Mouse (Mus musculus) hindbrain, embryonic 16.5 days (tissue): Measurements from ENCODE around the gene Klhl24. TPM values are rescaled to one million over a fixed set of nuclear protein-coding genes. Genes with fewer than 3 reads are reported as not detected.
A peak's percentile ranks its signal among the peaks of the same experiment; 100 is the strongest.

Experiments used
- ATAC-seq: fragments of 200-750 bp; cut with Nextera tagmentation; 2 replicates; pipeline ENCODE4 v1.8.0; 2017; ENCODE audit warnings: moderate TSS enrichment, moderate library complexity
- H3K27ac ChIP-seq: fragments of 300-500 bp; sonication (generic); 2 replicates; pipeline ENCODE4 v1.5.1; 2014; ENCODE audit warnings: low read depth, mild to moderate bottlenecking, control low read depth, low read length, moderate library complexity
- H3K27me3 ChIP-seq: fragments of 300-500 bp; sonication (generic); replicated peaks from 2 replicates; pipeline ENCODE4 v1.6.1; 2014; ENCODE audit warnings: low read length; ENCODE audit not compliant: control insufficient read depth, insufficient read depth
- H3K36me3 ChIP-seq: fragments of 300-500 bp; sonication (generic); 2 replicates; pipeline ENCODE4 v1.6.1; 2014; ENCODE audit warnings: mild to moderate bottlenecking, low read length, moderate library complexity, mixed read lengths; ENCODE audit not compliant: control insufficient read depth, insufficient read depth
- H3K4me1 ChIP-seq: fragments of 300-500 bp; sonication (generic); 2 replicates; pipeline ENCODE4 v1.6.1; 2014; ENCODE audit warnings: low read depth, low read length; ENCODE audit not compliant: control insufficient read depth, insufficient read depth
- H3K4me2 ChIP-seq: fragments of 300-500 bp; sonication (generic); 2 replicates; pipeline ENCODE4 v1.6.1; 2014; ENCODE audit warnings: mild to moderate bottlenecking, low read length, control low read depth, moderate library complexity
- H3K4me3 ChIP-seq: fragments of 300-500 bp; sonication (generic); 2 replicates; pipeline ENCODE4 v1.5.1; 2014; ENCODE audit warnings: mild to moderate bottlenecking, low read length, control low read depth, moderate library complexity
- H3K9ac ChIP-seq: fragments of 300-500 bp; sonication (generic); 2 replicates; pipeline ENCODE4 v1.6.1; 2014; ENCODE audit warnings: low read depth, mild to moderate bottlenecking, control low read depth, low read length, moderate library complexity
- H3K9me3 ChIP-seq: fragments of 300-500 bp; sonication (generic); 2 replicates; pipeline ENCODE4 v1.6.1; 2014; ENCODE audit warnings: mild to moderate bottlenecking, low read length, moderate library complexity; ENCODE audit not compliant: control insufficient read depth
- WGBS: fragments of 180-500 bp; shearing (Covaris S2); extraction: QIAGEN DNeasy Blood & Tissue Kit; methylation state at CpG from one replicate; pipeline ENCODE4 v1.1.7; 2014; 5-methylcytosine and 5-hydroxymethylcytosine counted together
- polyA plus RNA-seq: library from polyadenylated mRNA; unstranded; fragments of >200 nt; fragmentation: Nextera tagmentation; extraction: Ambion mirVana; gene quantifications from 2 replicates; pipeline ENCODE4 v1.2.1, GENCODE M21; 2015

Klhl24 gene
- polyA plus RNA-seq, 1 experiment from 2014 or later = 35.8 TPM

DNA sequence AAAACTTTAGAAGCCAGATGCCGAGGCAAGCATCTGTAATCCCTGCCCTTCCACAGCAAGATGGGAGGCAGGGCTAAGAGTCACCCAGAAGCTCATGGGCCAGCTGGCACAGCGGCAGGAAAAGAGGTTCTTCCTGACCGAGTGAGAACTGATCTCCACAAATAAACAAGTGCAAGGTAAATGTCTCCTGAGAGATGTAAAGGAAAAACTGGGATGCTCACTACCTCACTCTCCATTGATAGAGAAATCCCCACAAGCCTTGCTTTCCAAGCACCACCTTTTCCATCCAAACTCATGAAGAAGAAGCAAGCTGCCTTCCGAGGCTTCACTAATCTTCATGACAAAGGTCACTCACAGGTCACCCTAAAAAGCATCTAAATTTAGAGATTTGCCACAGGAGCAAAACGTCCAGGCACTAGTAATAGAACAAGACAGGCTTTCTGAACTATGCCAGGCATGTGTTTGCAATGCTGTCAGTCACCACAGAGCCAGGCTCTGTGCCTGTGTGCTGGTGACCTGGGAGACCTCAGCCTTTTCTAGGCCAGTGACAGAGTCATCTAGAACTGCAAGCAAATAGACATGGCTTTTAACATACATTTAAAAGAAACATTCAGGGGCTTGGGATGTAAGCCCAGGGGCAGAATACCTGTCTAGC lies 6.3 kb upstream of the Klhl24 start:
- Histone ChIP-seq H3K27me3 (no peaks in the 10 kb centered on the region), H3K9me3 (no peaks in the 10 kb centered on the region), H3K4me2 (no peak overlapping the region), H3K36me3 (no peaks in the 10 kb centered on the region), H3K9ac (no peak overlapping the region), H3K4me3 (no peak overlapping the region), H3K27ac (no peak overlapping the region), H3K4me1 (no peaks in the 10 kb centered on the region)
- ATAC-seq = no peak
- 57% methylated on average over 5 of the region's 5 CpGs for WGBS

DNA sequence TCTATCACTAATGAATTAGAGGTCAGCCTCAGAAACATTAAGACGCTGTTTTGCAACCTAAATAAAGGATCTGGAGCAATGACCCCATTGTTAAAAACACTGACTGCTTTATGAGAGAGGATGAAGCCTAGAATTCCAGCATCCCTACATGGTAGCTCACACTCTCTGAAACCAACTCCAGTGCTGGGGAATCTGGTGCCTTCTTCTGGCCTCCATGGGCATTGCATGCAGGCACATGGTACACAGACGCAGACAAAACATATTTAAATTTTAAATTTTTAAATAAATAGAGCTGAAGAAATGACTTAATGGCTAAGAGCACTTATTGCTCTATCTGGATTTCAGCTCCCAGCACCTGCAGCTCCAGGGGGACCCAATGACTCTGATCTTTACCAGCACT lies 1.4 kb upstream of the Klhl24 start:
- peaks cover 3% of the 10 kb centered on the region; the same call in 1 of the 2 replicates for H3K4me1 ChIP-seq
- no peak for ATAC-seq
- WGBS = 78% methylated on average over 2 of the region's 2 CpGs

DNA sequence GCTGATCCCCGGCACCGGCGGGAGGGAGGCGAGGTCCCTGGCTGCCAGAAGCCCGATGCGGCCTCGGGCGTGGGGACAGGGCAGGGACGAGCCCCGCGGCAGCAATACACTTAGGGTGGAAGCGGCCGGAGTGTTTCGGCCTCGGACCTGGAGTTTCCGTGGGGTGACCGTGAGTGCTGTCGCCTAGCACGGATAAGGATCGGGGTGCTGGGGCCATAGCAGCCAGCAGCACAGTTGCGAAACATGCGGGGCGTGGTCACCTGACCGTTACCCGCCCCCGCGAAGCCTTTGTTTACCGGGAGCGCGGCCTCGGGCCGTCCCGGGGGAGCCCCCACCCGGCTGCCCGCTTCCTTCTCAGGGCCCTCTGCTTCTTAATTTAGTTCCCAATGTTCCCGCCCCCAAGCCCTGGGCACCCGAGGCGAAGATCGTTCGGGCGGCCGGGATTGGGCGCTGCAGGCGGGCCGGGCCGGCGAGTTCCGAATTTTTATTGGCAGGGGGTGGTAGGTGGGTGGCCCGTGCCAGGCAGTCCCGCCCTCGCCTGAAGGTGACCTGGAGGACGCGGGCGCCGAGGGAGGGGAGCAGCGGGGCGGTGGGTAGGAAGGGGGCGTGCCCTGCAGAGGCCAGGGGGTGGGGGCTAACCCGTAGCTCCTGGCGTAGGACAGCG lies 501 bp downstream of the Klhl24 start:
- peak; percentile 88 for ATAC-seq
- Histone ChIP-seq H3K36me3 (peaks cover 3% of the 10 kb centered on the region; the same call in 1 of the 2 replicates), H3K9me3 (no peaks in the 10 kb centered on the region), H3K4me1 (peaks cover 3% of the 10 kb centered on the region; the same call in 1 of the 2 replicates), H3K27me3 (no peaks in the 10 kb centered on the region), H3K4me3 (peak overlapping the region; percentile 99), H3K27ac (peak overlapping the region; percentile 98), H3K9ac (peak overlapping the region; percentile 99), H3K4me2 (peak overlapping the region; percentile 70)
- under 1% methylated on average over 48 of the region's 61 CpGs for whole genome bisulfite sequencing

More for the DNA sequence above, 1.4 kb upstream of the Klhl24 start:
- no peak overlapping the region for H3K9ac ChIP-seq
- H3K4me2 ChIP-seq = no peak overlapping the region
- no peaks in the 10 kb centered on the region for H3K9me3 ChIP-seq
- no peaks in the 10 kb centered on the region for H3K36me3 ChIP-seq
- no peak overlapping the region for H3K27ac ChIP-seq
- no peaks in the 10 kb centered on the region for H3K27me3 ChIP-seq
- H3K4me3 ChIP-seq = no peak overlapping the region

DNA sequence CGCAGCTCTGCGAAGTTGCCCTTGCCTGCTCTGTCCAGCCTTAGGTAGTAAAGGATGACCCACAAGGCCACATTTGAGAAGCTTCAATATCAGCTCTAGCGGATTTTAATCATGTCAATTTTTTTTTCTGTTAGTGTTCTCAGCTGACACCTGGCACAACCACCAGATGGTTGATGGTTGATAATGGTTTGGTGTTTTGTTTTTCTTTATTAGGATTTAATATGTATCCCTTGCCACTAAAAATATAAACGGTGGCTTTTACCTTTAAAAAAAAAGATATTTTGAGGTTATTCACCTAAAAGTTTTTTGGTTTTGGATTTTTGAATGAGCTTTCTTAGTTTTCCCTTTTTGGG lies 1.0 kb downstream of the Klhl24 start:
- peak overlapping the region; percentile 98 for H3K27ac ChIP-seq
- H3K4me3 ChIP-seq = peak overlapping the region; percentile 99
- peaks cover 3% of the 10 kb centered on the region; the same call in 1 of the 2 replicates for H3K4me1 ChIP-seq
- ATAC-seq = no peak
- peaks cover 3% of the 10 kb centered on the region for H3K9me3 ChIP-seq
- 5% methylated on average over 4 of the region's 4 CpGs for WGBS
- H3K9ac ChIP-seq = peak overlapping the region; percentile 99
- H3K4me2 ChIP-seq = peak overlapping the region; percentile 70
- H3K27me3 ChIP-seq = no peaks in the 10 kb centered on the region
- peaks cover 6% of the 10 kb centered on the region for H3K36me3 ChIP-seq

DNA sequence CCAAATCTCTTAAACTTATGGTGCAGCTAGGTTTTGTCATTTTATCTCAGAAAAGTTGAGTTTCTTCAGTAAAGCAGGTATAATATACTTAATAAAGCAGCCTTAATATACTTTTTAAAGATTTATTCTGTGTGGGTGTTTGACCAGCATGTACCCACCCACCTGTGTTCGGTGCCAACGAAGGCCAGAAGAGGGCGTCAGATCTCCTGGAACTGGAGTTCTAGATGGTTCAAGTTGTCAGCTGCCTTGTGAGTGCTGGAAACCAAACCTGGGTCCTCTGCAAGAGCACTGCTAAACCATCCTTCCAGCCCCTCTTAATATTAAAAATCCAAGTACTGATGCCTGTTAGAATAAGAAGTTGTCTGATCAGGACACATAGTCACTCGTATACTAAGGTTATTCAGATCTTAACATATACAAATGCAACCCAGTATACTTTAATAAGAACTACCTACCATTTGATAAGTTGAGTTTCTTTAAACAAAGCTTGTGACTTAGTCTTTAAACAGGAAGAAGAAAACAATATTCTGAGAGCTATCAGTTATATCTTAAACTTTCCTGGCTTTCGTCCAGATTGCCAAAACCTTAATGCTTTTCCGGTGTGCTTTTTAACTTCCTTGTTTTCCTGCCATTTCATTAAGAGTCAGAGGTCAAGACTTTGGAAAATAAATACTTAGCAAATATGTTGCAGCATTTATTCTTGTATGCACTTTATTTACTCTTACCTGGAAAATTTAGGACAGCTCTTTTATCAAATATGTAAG lies 1.7 kb downstream of the Klhl24 start:
- no peaks in the 10 kb centered on the region for H3K27me3 ChIP-seq
- H3K27ac ChIP-seq = no peak overlapping the region
- H3K4me3 ChIP-seq = peak overlapping the region; percentile 99; the same call in 1 of the 2 replicates
- H3K4me2 ChIP-seq = peak overlapping the region; percentile 70
- WGBS = 95% methylated on average over 6 of the region's 6 CpGs
- no peak overlapping the region for H3K9ac ChIP-seq
- peaks cover 8% of the 10 kb centered on the region for H3K9me3 ChIP-seq
- no peak for ATAC-seq
- peaks cover 3% of the 10 kb centered on the region; the same call in 1 of the 2 replicates for H3K4me1 ChIP-seq
- H3K36me3 ChIP-seq = peaks cover 13% of the 10 kb centered on the region

DNA sequence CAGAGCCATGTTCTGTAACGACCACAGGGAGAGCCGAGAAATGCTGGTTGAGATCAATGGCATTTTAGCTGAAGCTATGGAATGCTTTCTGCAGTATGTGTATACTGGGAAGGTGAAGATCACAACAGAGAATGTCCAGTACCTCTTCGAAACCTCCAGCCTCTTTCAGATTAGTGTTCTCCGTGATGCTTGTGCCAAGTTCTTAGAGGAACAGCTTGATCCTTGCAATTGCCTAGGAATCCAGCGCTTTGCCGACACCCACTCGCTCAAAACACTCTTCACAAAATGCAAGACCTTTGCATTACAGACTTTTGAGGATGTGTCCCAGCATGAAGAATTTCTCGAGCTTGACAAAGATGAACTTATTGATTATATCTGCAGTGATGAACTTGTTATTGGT lies 9.7 kb downstream of the Klhl24 start:
- no peak overlapping the region for H3K27ac ChIP-seq
- H3K36me3 ChIP-seq = peaks cover 51% of the 10 kb centered on the region
- 93% methylated on average over 8 of the region's 8 CpGs for WGBS
- no peaks in the 10 kb centered on the region for H3K27me3 ChIP-seq
- no peak overlapping the region for H3K9ac ChIP-seq
- H3K4me3 ChIP-seq = no peak overlapping the region
- peaks cover 11% of the 10 kb centered on the region for H3K9me3 ChIP-seq
- no peak for ATAC-seq
- H3K4me2 ChIP-seq = no peak overlapping the region
- H3K4me1 ChIP-seq = no peaks in the 10 kb centered on the region

DNA sequence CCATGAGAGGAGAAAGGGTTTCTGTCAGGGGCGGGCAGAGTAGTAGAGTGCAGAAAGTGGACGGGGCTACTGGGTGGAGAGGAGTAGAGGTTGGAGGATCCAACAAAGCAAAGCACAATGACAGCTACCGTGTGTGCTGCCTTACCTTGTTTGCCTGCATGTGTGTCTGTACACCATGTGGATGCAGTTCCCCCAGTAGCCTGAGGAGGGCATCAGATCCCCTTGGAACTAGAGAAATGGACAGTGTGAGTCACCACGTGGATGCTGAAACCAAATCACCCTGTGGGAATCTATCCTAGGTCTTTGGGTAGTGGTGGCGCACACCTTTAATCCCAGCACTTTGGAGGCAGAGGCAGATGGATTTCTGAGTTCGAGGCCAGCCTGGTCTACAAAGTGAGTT lies 11.6 kb downstream of the Klhl24 start:
- H3K4me2 ChIP-seq = no peak overlapping the region
- no peaks in the 10 kb centered on the region for H3K27me3 ChIP-seq
- H3K27ac ChIP-seq = no peak overlapping the region
- peaks cover 44% of the 10 kb centered on the region for H3K36me3 ChIP-seq
- peaks cover 3% of the 10 kb centered on the region; the same call in 1 of the 2 replicates for H3K9me3 ChIP-seq
- no peak overlapping the region for H3K4me3 ChIP-seq
- H3K4me1 ChIP-seq = no peaks in the 10 kb centered on the region
- 97% methylated on average over 6 of the region's 6 CpGs for WGBS
- ATAC-seq = no peak
- no peak overlapping the region for H3K9ac ChIP-seq

DNA sequence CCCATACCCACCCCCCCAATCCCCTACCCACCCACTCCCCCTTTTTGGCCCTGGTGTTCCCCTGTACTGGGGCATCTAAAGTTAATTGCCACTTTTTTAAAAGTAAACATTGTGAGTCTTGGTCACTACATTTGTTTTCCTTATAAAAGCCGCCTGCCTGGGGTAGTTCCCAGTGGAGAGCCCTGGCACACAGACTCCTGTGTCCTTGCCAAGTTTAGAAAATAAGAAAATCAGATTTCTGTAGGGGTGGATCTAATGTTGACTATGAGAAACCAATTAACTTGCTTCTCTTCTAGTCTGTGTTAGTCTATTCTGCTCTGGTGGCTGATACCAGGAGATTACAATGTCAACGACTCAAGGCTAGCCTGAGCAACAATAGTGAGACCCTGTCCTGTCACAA lies 15.3 kb downstream of the Klhl24 start:
- Histone ChIP-seq H3K4me2 (no peak overlapping the region), H3K27ac (no peak overlapping the region), H3K27me3 (no peaks in the 10 kb centered on the region), H3K9me3 (no peaks in the 10 kb centered on the region), H3K4me1 (no peaks in the 10 kb centered on the region), H3K4me3 (no peak overlapping the region), H3K36me3 (peaks cover 25% of the 10 kb centered on the region), H3K9ac (no peak overlapping the region)
- WGBS = 71% methylated on average over 2 of the region's 2 CpGs
- ATAC-seq = peak; percentile 42; the same call in 1 of the 2 replicates

DNA sequence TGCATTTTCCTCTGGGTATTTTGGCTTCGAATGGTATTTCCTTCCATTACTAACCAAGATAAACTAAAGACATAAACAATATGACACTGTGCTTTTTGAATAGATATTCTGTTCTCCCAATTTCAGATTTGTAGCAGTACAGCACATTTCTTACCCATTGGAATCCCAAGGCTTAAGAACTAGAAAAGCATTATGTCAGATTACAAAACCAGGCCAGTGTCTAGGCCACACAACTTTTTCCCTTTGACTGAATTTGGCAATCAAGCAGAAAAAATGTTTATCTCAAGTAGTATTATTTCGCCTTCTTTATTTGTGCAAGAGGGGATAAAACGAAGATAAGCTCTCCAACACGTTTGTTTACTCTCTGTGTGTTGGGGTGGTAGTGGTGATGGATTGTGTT lies 18.7 kb downstream of the Klhl24 start:
- no peaks in the 10 kb centered on the region for H3K27me3 ChIP-seq
- no peaks in the 10 kb centered on the region for H3K4me1 ChIP-seq
- ATAC-seq = no peak
- H3K27ac ChIP-seq = no peak overlapping the region
- H3K4me3 ChIP-seq = no peak overlapping the region
- no peak overlapping the region for H3K9ac ChIP-seq
- peaks cover 18% of the 10 kb centered on the region for H3K36me3 ChIP-seq
- H3K9me3 ChIP-seq = no peaks in the 10 kb centered on the region
- WGBS = 91% methylated on average over 4 of the region's 4 CpGs
- no peak overlapping the region for H3K4me2 ChIP-seq
